Mouse (Mus musculus) MEL (cell line): Measurements from ENCODE around the gene 2310057N15Rik.

ENCODE experiments used
- CHD2 ChIP-seq: IDR thresholded peaks from 2 replicates; pipeline ENCODE4 v1.6.1; 2011; ENCODE audit warnings: low read length, improper control_type of control experiment
- USF1 ChIP-seq: IDR thresholded peaks from 2 replicates; pipeline ENCODE4 v1.6.1; 2014; ENCODE audit warnings: low read depth, mild to moderate bottlenecking, inconsistent platforms, low read length, improper control_type of control experiment, moderate library complexity

- TF ChIP-seq CHD2: no peak
- TF ChIP-seq USF1: no peak
These were observed 29.2 kb downstream of the 2310057N15Rik start for GRCm38 (mm10) chr16:88744750-88745340.
